Mouse (Mus musculus) kidney, embryonic 16.5 days (tissue): ENCODE measurements around the gene Stra8. TPM values are rescaled to one million over a fixed set of nuclear protein-coding genes. Genes with fewer than 3 reads are reported as not detected.

ENCODE experiments used
- ATAC-seq: fragments of 200-750 bp; cut with Nextera tagmentation; 2 replicates; pipeline ENCODE4 v1.8.0; 2017; ENCODE audit warnings: moderate TSS enrichment; ENCODE audit not compliant: low FRiP score, low TSS enrichment
- H3K27ac ChIP-seq: fragments of 300-500 bp; sonication (generic); 2 replicates; pipeline ENCODE4 v1.5.1; 2014; ENCODE audit warnings: low read length
- H3K27me3 ChIP-seq: fragments of 300-500 bp; sonication (generic); 2 replicates; pipeline ENCODE4 v1.6.1; 2014; ENCODE audit warnings: low read length, control low read depth, mixed read lengths; ENCODE audit not compliant: insufficient read depth
- H3K36me3 ChIP-seq: fragments of 300-500 bp; sonication (generic); 2 replicates; pipeline ENCODE4 v1.6.1; 2014; ENCODE audit warnings: low read length, control low read depth, mixed read lengths; ENCODE audit not compliant: insufficient read depth
- H3K4me1 ChIP-seq: fragments of 300-500 bp; sonication (generic); 2 replicates; pipeline ENCODE4 v1.6.1; 2014; ENCODE audit warnings: low read length, control low read depth, mixed read lengths; ENCODE audit not compliant: insufficient read depth
- H3K4me2 ChIP-seq: fragments of 300-500 bp; sonication (generic); replicated peaks from 2 replicates; pipeline ENCODE4 v1.6.1; 2014; ENCODE audit warnings: low read depth, low read length
- H3K4me3 ChIP-seq: fragments of 300-500 bp; sonication (generic); 2 replicates; pipeline ENCODE4 v1.5.1; 2014; ENCODE audit warnings: mild to moderate bottlenecking, low read length
- H3K9ac ChIP-seq: fragments of 300-500 bp; sonication (generic); replicated peaks from 2 replicates; pipeline ENCODE4 v1.6.1; 2014; ENCODE audit warnings: low read length
- H3K9me3 ChIP-seq: fragments of 300-500 bp; sonication (generic); 2 replicates; pipeline ENCODE4 v1.6.1; 2016; ENCODE audit warnings: low read length, control low read depth
- WGBS: fragments of 180-500 bp; shearing (Covaris S2); extraction: QIAGEN DNeasy Blood & Tissue Kit; methylation state at CpG from one replicate; pipeline ENCODE4 v1.1.7; 2014; 5-methylcytosine and 5-hydroxymethylcytosine counted together
- polyA plus RNA-seq: library from polyadenylated mRNA; unstranded; fragments of >200 nt; fragmentation: Nextera tagmentation; extraction: Ambion mirVana; gene quantifications from 2 replicates; pipeline ENCODE4 v1.2.1, GENCODE M21; 2015

Stra8 gene
- polyA plus RNA-seq, 1 experiment from 2014 or later = not detected

GRCm38 (mm10) chr6:34954926-34955861 is 35.2 kb downstream of the Stra8 start:
- ATAC-seq = peak; percentile 85
- 55% methylated on average over 18 of the region's 18 CpGs for WGBS
- H3K27me3 ChIP-seq = no peaks in the 10 kb centered on the region
- no peaks in the 10 kb centered on the region for H3K9me3 ChIP-seq
- H3K4me1 ChIP-seq = no peaks in the 10 kb centered on the region; the same call in 1 of the 2 replicates
- H3K36me3 ChIP-seq = no peaks in the 10 kb centered on the region
- no peak overlapping the region for H3K9ac ChIP-seq
- H3K4me3 ChIP-seq = peak overlapping the region; percentile 0; the same call in 1 of the 2 replicates
- no peak overlapping the region for H3K27ac ChIP-seq
- peak overlapping the region; percentile 45 for H3K4me2 ChIP-seq

- Histone ChIP-seq H3K9me3 (no peaks in the 10 kb centered on the region), H3K4me3 (peak overlapping the region; percentile 0; the same call in 1 of the 2 replicates), H3K36me3 (no peaks in the 10 kb centered on the region), H3K27ac (no peak overlapping the region), H3K27me3 (no peaks in the 10 kb centered on the region), H3K4me2 (peak overlapping the region; percentile 45), H3K9ac (no peak overlapping the region), H3K4me1 (no peaks in the 10 kb centered on the region; the same call in 1 of the 2 replicates)
- 41% methylated on average over 8 of the region's 8 CpGs for WGBS
- no peak for ATAC-seq
These were observed 35.9 kb downstream of the Stra8 start for GRCm38 (mm10) chr6:34955862-34956241.

- no peak for ATAC-seq
- Histone ChIP-seq H3K27me3 (no peaks in the 10 kb centered on the region), H3K9me3 (no peaks in the 10 kb centered on the region), H3K27ac (no peak overlapping the region), H3K4me3 (no peak overlapping the region), H3K36me3 (no peaks in the 10 kb centered on the region), H3K4me2 (no peak overlapping the region), H3K4me1 (no peaks in the 10 kb centered on the region; the same call in 1 of the 2 replicates), H3K9ac (no peak overlapping the region)
- WGBS = 67% methylated on average over 7 of the region's 7 CpGs
These were observed 39.2 kb downstream of the Stra8 start for GRCm38 (mm10) chr6:34959131-34959530.

GRCm38 (mm10) chr6:34964550-34964949 is 44.6 kb downstream of the Stra8 start:
- Histone ChIP-seq H3K27me3 (no peaks in the 10 kb centered on the region), H3K9me3 (no peaks in the 10 kb centered on the region), H3K4me1 (no peaks in the 10 kb centered on the region), H3K4me2 (no peak overlapping the region), H3K9ac (no peak overlapping the region), H3K4me3 (no peak overlapping the region), H3K27ac (no peak overlapping the region), H3K36me3 (no peaks in the 10 kb centered on the region)
- no peak for ATAC-seq
- WGBS = 79% methylated on average over 2 of the region's 2 CpGs

GRCm38 (mm10) chr6:34965819-34966539 is 46.0 kb downstream of the Stra8 start:
- Histone ChIP-seq H3K4me1 (no peaks in the 10 kb centered on the region), H3K9me3 (no peaks in the 10 kb centered on the region), H3K36me3 (no peaks in the 10 kb centered on the region), H3K4me2 (no peak overlapping the region), H3K27ac (no peak overlapping the region), H3K4me3 (no peak overlapping the region), H3K9ac (no peak overlapping the region), H3K27me3 (no peaks in the 10 kb centered on the region)
- ATAC-seq = no peak
- 86% methylated on average over 6 of the region's 6 CpGs for WGBS

- H3K27me3 ChIP-seq = no peaks in the 10 kb centered on the region
- H3K9me3 ChIP-seq = no peaks in the 10 kb centered on the region
- 20% methylated on average over 3 of the region's 3 CpGs for WGBS
- H3K4me2 ChIP-seq = no peak overlapping the region
- H3K27ac ChIP-seq = no peak overlapping the region
- H3K4me1 ChIP-seq = no peaks in the 10 kb centered on the region
- H3K36me3 ChIP-seq = no peaks in the 10 kb centered on the region
- H3K9ac ChIP-seq = no peak overlapping the region
- H3K4me3 ChIP-seq = no peak overlapping the region
- no peak for ATAC-seq
These were observed 51.2 kb downstream of the Stra8 start for GRCm38 (mm10) chr6:34971181-34971580.

- H3K9me3 ChIP-seq = no peaks in the 10 kb centered on the region
- H3K4me1 ChIP-seq = no peaks in the 10 kb centered on the region
- H3K9ac ChIP-seq = no peak overlapping the region
- H3K27me3 ChIP-seq = no peaks in the 10 kb centered on the region
- WGBS = 72% methylated on average over 3 of the region's 3 CpGs
- H3K36me3 ChIP-seq = no peaks in the 10 kb centered on the region
- no peak overlapping the region for H3K4me3 ChIP-seq
- ATAC-seq = no peak
- no peak overlapping the region for H3K4me2 ChIP-seq
- no peak overlapping the region for H3K27ac ChIP-seq
These were observed 59.3 kb downstream of the Stra8 start for GRCm38 (mm10) chr6:34979291-34979690.

GRCm38 (mm10) chr6:34980661-34981060 is 60.7 kb downstream of the Stra8 start:
- no peak for ATAC-seq
- 61% methylated on average over 9 of the region's 9 CpGs for WGBS
- no peak overlapping the region for H3K9ac ChIP-seq

GRCm38 (mm10) chr6:34987085-34987645 is 67.2 kb downstream of the Stra8 start:
- Histone ChIP-seq H3K27ac (no peak overlapping the region), H3K4me2 (no peak overlapping the region), H3K4me1 (peaks cover 17% of the 10 kb centered on the region), H3K9me3 (no peaks in the 10 kb centered on the region), H3K4me3 (no peak overlapping the region), H3K9ac (no peak overlapping the region), H3K27me3 (no peaks in the 10 kb centered on the region), H3K36me3 (no peaks in the 10 kb centered on the region)
- 90% methylated on average over 12 of the region's 12 CpGs for WGBS
- ATAC-seq = no peak

More at GRCm38 (mm10) chr6:34980661-34981060, 60.7 kb downstream of the Stra8 start:
- Histone ChIP-seq H3K27me3 (no peaks in the 10 kb centered on the region), H3K36me3 (no peaks in the 10 kb centered on the region), H3K9me3 (no peaks in the 10 kb centered on the region), H3K4me2 (no peak overlapping the region), H3K4me1 (no peaks in the 10 kb centered on the region), H3K27ac (no peak overlapping the region), H3K4me3 (no peak overlapping the region)
